25 mouse cellular contexts compared by ENCODE assay signal in genomic region chr14:18304165-18304564, GRCm38 (mm10). TPM values are rescaled to one million over a fixed set of nuclear protein-coding genes. Genes with fewer than 3 reads are reported as not detected.
DNase-seq lines count a peak whose midpoint lies in the region; ATAC-seq and TF ChIP-seq lines count a peak whose summit lies in the region.
"Had no signal": no experiment of that assay in that cellular context is flagged by ENCODE, and none has a peak within 500 bp of the region (broad histone marks: within the 10 kb centered on the region; RNA-seq: fewer than 3 reads in every experiment).

No protein-coding gene starts in this region.

- H3K9me3 ChIP-seq in hindbrain, embryonic 16.5 days (ENCODE audit: control insufficient read depth, low read length), result no peaks in the 10 kb centered on the region
- no peaks in the 10 kb centered on the region for H3K9me3 ChIP-seq in hindbrain, embryonic 10.5 days
- no peaks in the 10 kb centered on the region for H3K9me3 ChIP-seq in CH12.LX (replicated peaks; ENCODE audit: low read length)
- H3K9me3 ChIP-seq: embryonic facial prominence, embryonic 15.5 days; heart, embryonic 13.5 days; limb, embryonic 10.5 days had no signal

- in situ Hi-C loops in CH12.LX (cut with MboI; ENCODE audit: low pct_ligation_motif_present, low pct_unique_long_range_greater_than_20kb, low sequenced_read_pairs), result no loop called here

- DNase-seq in hindbrain, embryonic 10.5 days (ENCODE audit: low spot score), result no peak
- DNase-seq in kidney, postnatal 10 days, result peak; percentile 10
- no peak for DNase-seq in kidney, adult 9 months
- DNase-seq in A20 (ENCODE audit: low read depth, low spot score) (peak; percentile 72), CH12.LX (ENCODE audit: extremely low read depth) (peak; percentile 47)
- no peak for DNase-seq in embryo, embryonic 10.5 days (ENCODE audit: low spot score)
- DNase-seq: adrenal gland, postnatal 14 days; cerebellum, adult 2 months; cerebellum, postnatal 25 days; embryo, embryonic 11 days; gastrocnemius, postnatal 10 days; heart, adult 2 months; heart, postnatal 4 days; layer of hippocampus, adult 9-11 months; liver; thymus, adult 18-20 months; thymus, postnatal 4 days had no signal

- no peak overlapping the region for H3K9ac ChIP-seq in hindbrain, embryonic 16.5 days (ENCODE audit: low read depth, low read length)
- no peak overlapping the region for H3K9ac ChIP-seq in CH12.LX (ENCODE audit: insufficient read depth, low read depth)
- H3K9ac ChIP-seq: embryonic facial prominence, embryonic 15.5 days; heart, embryonic 13.5 days had no signal

- no peak overlapping the region for H3K27ac ChIP-seq in hindbrain, embryonic 16.5 days (ENCODE audit: low read depth, low read length)
- no peak overlapping the region for H3K27ac ChIP-seq in hindbrain, embryonic 10.5 days
- H3K27ac ChIP-seq in CH12.LX (ENCODE audit: insufficient read depth, low read depth), result no peak overlapping the region
- H3K27ac ChIP-seq: embryonic facial prominence, embryonic 15.5 days; heart, embryonic 13.5 days; limb, embryonic 10.5 days; macrophage had no signal

- no peaks in the 10 kb centered on the region; the same call in none of the 2 replicates for H3K4me1 ChIP-seq in hindbrain, embryonic 16.5 days (ENCODE audit: control insufficient read depth, insufficient read depth, low read depth, low read length)
- H3K4me1 ChIP-seq in hindbrain, embryonic 10.5 days (replicated peaks), result no peaks in the 10 kb centered on the region
- H3K4me1 ChIP-seq in CH12.LX (ENCODE audit: control insufficient read depth in 1 of 2, insufficient read depth in 2 of 2), result peaks cover 3 to 40% of the 10 kb centered on the region in 2 experiments
- H3K4me1 ChIP-seq: embryonic facial prominence, embryonic 15.5 days; limb, embryonic 10.5 days had no signal

- 93% methylated on average over 5 of the region's 5 CpGs for WGBS in hindbrain, embryonic 16.5 days
- 96% methylated on average over 5 of the region's 5 CpGs for WGBS in hindbrain, embryonic 10.5 days

- TF ChIP-seq EP300 in CH12.LX (IDR thresholded peaks at IDR 0.05; ENCODE audit: low read length), result no peak

- H3K4me3 ChIP-seq in hindbrain, embryonic 16.5 days (ENCODE audit: low read length), result no peak overlapping the region
- H3K4me3 ChIP-seq in hindbrain, embryonic 10.5 days, result no peak overlapping the region
- H3K4me3 ChIP-seq in CH12.LX (replicated peaks in 1 of 3; ENCODE audit: low read depth in 2 of 3, low read length in 2 of 3, poor library complexity in 1 of 3), result no peak overlapping the region
- H3K4me3 ChIP-seq: embryonic facial prominence, embryonic 15.5 days; heart, adult 2 months; heart, embryonic 13.5 days; limb, embryonic 10.5 days had no signal

- no peak for TF ChIP-seq POLR2A in CH12.LX (IDR thresholded peaks at IDR 0.05; ENCODE audit: low read depth, low read length)

- H3K27me3 ChIP-seq in hindbrain, embryonic 16.5 days (replicated peaks; ENCODE audit: control insufficient read depth, insufficient read depth, low read length), result no peaks in the 10 kb centered on the region
- H3K27me3 ChIP-seq in hindbrain, embryonic 10.5 days (ENCODE audit: insufficient read depth, poor library complexity, severe bottlenecking), result no peaks in the 10 kb centered on the region
- no peaks in the 10 kb centered on the region for H3K27me3 ChIP-seq in CH12.LX (replicated peaks)
- H3K27me3 ChIP-seq: embryonic facial prominence, embryonic 15.5 days; heart, embryonic 13.5 days had no signal

- H3K79me2 ChIP-seq in CH12.LX (replicated peaks; ENCODE audit: control insufficient read depth, extremely low read depth, insufficient read depth, poor library complexity, severe bottlenecking), result 0 out of 2 replicates have a peak, but pooled peaks cover 3% of the 10 kb centered on the region

- TF ChIP-seq RAD21 in CH12.LX (IDR thresholded peaks at IDR 0.05; ENCODE audit: low read depth, low read length), result no peak

- dilution Hi-C loops in CH12.LX (cut with MboI; ENCODE audit: extremely low pct_ligation_motif_present, extremely low pct_unique_long_range_greater_than_20kb, low sequenced_read_pairs), result no loop called here

- TF ChIP-seq CTCF in CH12.LX (conservative IDR thresholded peaks at IDR 0.05 in 1 of 2, IDR thresholded peaks at IDR 0.05 in 1 of 2; ENCODE audit: low read depth in 2 of 2, low read length in 2 of 2), result no peak

- ATAC-seq in hindbrain, embryonic 16.5 days, result 0 out of 2 replicates have a peak, but pooled peaks have one; percentile 37
- ATAC-seq: forebrain, embryonic 14.5 days; intestine, postnatal 0 days; lung, postnatal 0 days had no signal

- H3K36me3 ChIP-seq in hindbrain, embryonic 16.5 days (ENCODE audit: control insufficient read depth, insufficient read depth, low read length), result no peaks in the 10 kb centered on the region
- peaks cover 25% of the 10 kb centered on the region for H3K36me3 ChIP-seq in hindbrain, embryonic 10.5 days
- peaks cover 3 to 48% of the 10 kb centered on the region in 2 experiments for H3K36me3 ChIP-seq in CH12.LX (replicated peaks in 1 of 2; ENCODE audit: control insufficient read depth in 1 of 2, insufficient read depth in 1 of 2, low read length in 1 of 2)
- H3K36me3 ChIP-seq: embryonic facial prominence, embryonic 15.5 days had no signal

- no peak overlapping the region for H3K4me2 ChIP-seq in hindbrain, embryonic 16.5 days (ENCODE audit: low read length)
- H3K4me2 ChIP-seq in CH12.LX (ENCODE audit: insufficient read depth, low read depth, poor library complexity, severe bottlenecking), result no peak overlapping the region
- H3K4me2 ChIP-seq: embryonic facial prominence, embryonic 15.5 days had no signal

TF ChIP-seq in CH12.LX, 34 proteins besides CTCF, POLR2A, EP300 and RAD21:
- no peak for TF ChIP-seq NRF1 (IDR thresholded peaks at IDR 0.05; ENCODE audit: low read depth, low read length)
- peak; percentile 74 for TF ChIP-seq BHLHE40 (IDR thresholded peaks at IDR 0.05; ENCODE audit: low read depth, low read length)

RNA-seq across cellular contexts. Expression of gene Ube2e1, which starts 27.5 kb away (rescaled TPM):
- polyA plus RNA-seq in hindbrain, embryonic 16.5 days (2015; fragmentation: Nextera tagmentation; extraction: Ambion mirVana), result 194 and 201 TPM in 2 replicates
- 160 and 166 TPM in 2 replicates for polyA plus RNA-seq in hindbrain, embryonic 10.5 days (2016; fragmentation: Nextera tagmentation; extraction: Ambion mirVana)
- total RNA-seq in CH12.LX (2012; rRNA removed) (28.1 and 32.9 TPM in 2 replicates), CH12.LX (2014; rRNA removed) (178 and 183 TPM in 2 replicates)
- polyA plus RNA-seq in CH12.LX (2012; ENCODE audit: insufficient read length, low read depth), result 167 and 202 TPM in 2 replicates

RNA-seq across cellular contexts. Expression of gene Rpl15, which starts 33.0 kb away (rescaled TPM):
- polyA plus RNA-seq in hindbrain, embryonic 16.5 days (2015; fragmentation: Nextera tagmentation; extraction: Ambion mirVana), result 248 and 259 TPM in 2 replicates
- polyA plus RNA-seq in hindbrain, embryonic 10.5 days (2016; fragmentation: Nextera tagmentation; extraction: Ambion mirVana), result 390 and 457 TPM in 2 replicates
- total RNA-seq in CH12.LX (2012; rRNA removed) (2,059 and 2,113 TPM in 2 replicates), CH12.LX (2014; rRNA removed) (2,291 and 2,467 TPM in 2 replicates)
- 753 and 1,059 TPM in 2 replicates for polyA plus RNA-seq in CH12.LX (2012; ENCODE audit: insufficient read length, low read depth)

RNA-seq across cellular contexts. Expression of gene Nkiras1, which starts 33.2 kb away (rescaled TPM):
- polyA plus RNA-seq in hindbrain, embryonic 16.5 days (2015; fragmentation: Nextera tagmentation; extraction: Ambion mirVana), result 60.6 and 70.4 TPM in 2 replicates
- 11.4 and 15.0 TPM in 2 replicates for polyA plus RNA-seq in hindbrain, embryonic 10.5 days (2016; fragmentation: Nextera tagmentation; extraction: Ambion mirVana)
- total RNA-seq in CH12.LX (2012; rRNA removed) (5.5 and 6.6 TPM in 2 replicates), CH12.LX (2014; rRNA removed) (9.2 and 10.7 TPM in 2 replicates)
- polyA plus RNA-seq in CH12.LX (2012; ENCODE audit: insufficient read length, low read depth), result 9.8 and 12.5 TPM in 2 replicates

Comparison
In these comparisons a context has a peak if more than half of its experiments do, and no peak if none do; other contexts are left out.
1. DNase-seq: peak in kidney, postnatal 10 days (single experiment), A20 (single experiment) and CH12.LX (single experiment); none in hindbrain, embryonic 10.5 days (single experiment), kidney, adult 9 months (single experiment) and embryo, embryonic 10.5 days (single experiment).